Mouse (Mus musculus) adipocyte (in vitro differentiated cells): ENCODE data around the gene Fam169a.

Experiments used
- DNase-seq: peaks from one replicate; pipeline ENCODE4 v3.0.0-alpha.2; 2016; ENCODE audit warnings: low spot score

The Fam169a gene

GRCm38 (mm10) chr13:97180113-97180828, 113.2 kb downstream of the Fam169a start:
- DNase-seq, result no peak
